ENCODE assay signal across 14 mouse cellular contexts in the genomic region with DNA sequence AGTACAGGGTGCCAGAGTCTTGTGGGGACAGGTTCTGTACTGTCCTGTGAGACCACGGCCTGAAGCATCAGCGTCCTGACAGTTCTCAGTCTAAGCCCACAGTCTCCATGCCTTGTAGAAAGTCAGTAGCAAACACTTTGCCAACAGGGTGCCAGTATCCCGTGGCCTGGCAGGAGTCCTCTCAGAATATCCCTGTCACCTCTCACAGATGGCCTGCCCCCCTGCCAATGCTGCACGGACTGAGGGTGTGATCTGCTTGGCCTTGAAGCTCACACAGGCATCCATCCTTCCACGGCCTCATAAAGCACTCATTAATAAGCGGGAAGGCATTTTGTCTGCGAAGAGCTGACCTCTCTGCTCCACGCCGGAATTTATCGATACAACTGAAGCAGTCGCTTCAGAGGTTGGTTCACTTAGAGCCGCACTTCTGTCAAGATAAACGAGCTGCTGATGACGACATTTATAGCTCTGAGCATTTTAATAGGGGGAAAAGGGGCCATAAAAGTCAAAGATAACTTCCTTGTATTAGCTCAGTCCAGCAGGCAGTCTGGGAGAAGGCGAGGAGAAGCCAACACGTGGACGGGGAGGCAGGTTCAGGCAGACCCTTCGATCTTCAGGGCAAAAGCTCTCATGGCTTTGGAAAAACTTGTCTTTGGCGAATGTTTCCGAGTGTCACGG. TPM values are rescaled to one million over a fixed set of nuclear protein-coding genes. Genes with fewer than 3 reads are reported as not detected.
A peak's percentile ranks its signal among the peaks of the same experiment; 100 is the strongest.
DNase-seq lines count a peak whose midpoint lies in the region; ATAC-seq lines count a peak whose summit lies in the region.
"Had no signal": no experiment of that assay in that cellular context is flagged by ENCODE, and none has a peak within 500 bp of the region (broad histone marks: within the 10 kb centered on the region; RNA-seq: fewer than 3 reads in every experiment).

No protein-coding gene starts in this region.

- ATAC-seq in forebrain, embryonic 12.5 days (ENCODE audit: low FRiP score) = no peak
- no peak for ATAC-seq in forebrain, embryonic 16.5 days
- peak; percentile 41; the same call in 1 of the 2 replicates for ATAC-seq in limb, embryonic 13.5 days (ENCODE audit: low FRiP score, low read depth)
- no peak for ATAC-seq in liver, embryonic 12.5 days
- ATAC-seq: midbrain, embryonic 15.5 days had no signal

- H3K9me3 ChIP-seq in forebrain, embryonic 12.5 days = peaks cover 3% of the 10 kb centered on the region; the same call in 1 of the 2 replicates
- no peaks in the 10 kb centered on the region for H3K9me3 ChIP-seq in forebrain, embryonic 16.5 days (ENCODE audit: control insufficient read depth, low read length)
- no peaks in the 10 kb centered on the region for H3K9me3 ChIP-seq in limb, embryonic 13.5 days
- H3K9me3 ChIP-seq in liver, embryonic 12.5 days (replicated peaks) = no peaks in the 10 kb centered on the region
- H3K9me3 ChIP-seq: midbrain, embryonic 15.5 days had no signal

- H3K27ac ChIP-seq in forebrain, embryonic 12.5 days = 0 out of 2 replicates have a peak overlapping the region, but pooled peaks have one; percentile 32
- H3K27ac ChIP-seq in forebrain, embryonic 16.5 days (ENCODE audit: low read length) = no peak overlapping the region
- no peak overlapping the region for H3K27ac ChIP-seq in limb, embryonic 13.5 days
- no peak overlapping the region for H3K27ac ChIP-seq in liver, embryonic 12.5 days
- H3K27ac ChIP-seq: midbrain, embryonic 15.5 days; stomach, postnatal 0 days had no signal

- peak; percentile 51 to 60 for DNase-seq in cerebellum, adult 18-20 months
- DNase-seq in forelimb bud, embryonic 11.5 days (ENCODE audit: low read depth, low spot score) = peak; percentile 76
- DNase-seq in layer of hippocampus, adult 8-10 months (ENCODE audit: low spot score in 2 of 2) = no peak
- no peak for DNase-seq in kidney, adult 8-10 months
- DNase-seq: kidney, adult 18-20 months; lung, adult 18-20 months; lung, postnatal 4 days; spleen, adult 18-20 months had no signal

- H3K4me2 ChIP-seq in forebrain, embryonic 12.5 days = no peak overlapping the region
- H3K4me2 ChIP-seq in forebrain, embryonic 16.5 days (ENCODE audit: low read length) = no peak overlapping the region
- peak overlapping the region; percentile 14; the same call in 1 of the 2 replicates for H3K4me2 ChIP-seq in limb, embryonic 13.5 days (replicated peaks)
- H3K4me2 ChIP-seq in liver, embryonic 12.5 days = no peak overlapping the region
- H3K4me2 ChIP-seq: midbrain, embryonic 15.5 days had no signal

- H3K4me3 ChIP-seq in forebrain, embryonic 12.5 days (replicated peaks) = no peak overlapping the region
- no peak overlapping the region for H3K4me3 ChIP-seq in forebrain, embryonic 16.5 days (replicated peaks; ENCODE audit: low read length)
- no peak overlapping the region for H3K4me3 ChIP-seq in limb, embryonic 13.5 days
- no peak overlapping the region for H3K4me3 ChIP-seq in liver, embryonic 12.5 days
- H3K4me3 ChIP-seq: midbrain, embryonic 15.5 days had no signal

- H3K27me3 ChIP-seq in forebrain, embryonic 12.5 days = no peaks in the 10 kb centered on the region
- no peaks in the 10 kb centered on the region for H3K27me3 ChIP-seq in forebrain, embryonic 16.5 days (replicated peaks; ENCODE audit: control insufficient read depth, insufficient read depth, low read length)
- peaks cover 4% of the 10 kb centered on the region; the same call in 1 of the 2 replicates for H3K27me3 ChIP-seq in limb, embryonic 13.5 days
- H3K27me3 ChIP-seq in liver, embryonic 12.5 days (replicated peaks) = no peaks in the 10 kb centered on the region
- H3K27me3 ChIP-seq: midbrain, embryonic 15.5 days had no signal

- WGBS in forebrain, embryonic 12.5 days = 83% methylated on average over 21 of the region's 21 CpGs
- 73% methylated on average over 21 of the region's 21 CpGs for WGBS in forebrain, embryonic 16.5 days
- 12% methylated on average over 21 of the region's 21 CpGs for WGBS in limb, embryonic 13.5 days
- WGBS in liver, embryonic 12.5 days (ENCODE audit: insufficient replicate concordance) = 62% methylated on average over 21 of the region's 21 CpGs

- peaks cover 40% of the 10 kb centered on the region for H3K36me3 ChIP-seq in forebrain, embryonic 12.5 days (replicated peaks)
- peaks cover 11% of the 10 kb centered on the region for H3K36me3 ChIP-seq in forebrain, embryonic 16.5 days (ENCODE audit: control insufficient read depth, insufficient read depth)
- peaks cover 5% of the 10 kb centered on the region for H3K36me3 ChIP-seq in limb, embryonic 13.5 days
- H3K36me3 ChIP-seq in liver, embryonic 12.5 days = no peaks in the 10 kb centered on the region
- H3K36me3 ChIP-seq: midbrain, embryonic 15.5 days had no signal

- peaks cover 32% of the 10 kb centered on the region for H3K4me1 ChIP-seq in forebrain, embryonic 12.5 days
- H3K4me1 ChIP-seq in forebrain, embryonic 16.5 days (replicated peaks; ENCODE audit: control insufficient read depth, insufficient read depth, low read length) = peaks cover 34% of the 10 kb centered on the region
- H3K4me1 ChIP-seq in limb, embryonic 13.5 days = peaks cover 17% of the 10 kb centered on the region
- H3K4me1 ChIP-seq in liver, embryonic 12.5 days = no peaks in the 10 kb centered on the region

- no peak overlapping the region for H3K9ac ChIP-seq in forebrain, embryonic 12.5 days
- no peak overlapping the region for H3K9ac ChIP-seq in forebrain, embryonic 16.5 days (replicated peaks; ENCODE audit: low read depth, low read length)
- H3K9ac ChIP-seq in limb, embryonic 13.5 days = peak overlapping the region; percentile 36; the same call in 1 of the 2 replicates
- no peak overlapping the region for H3K9ac ChIP-seq in liver, embryonic 12.5 days
- H3K9ac ChIP-seq: midbrain, embryonic 15.5 days had no signal

RNA-seq across cellular contexts. Expression of gene Phf21b, which starts 46.4 kb away (rescaled TPM):
- polyA plus RNA-seq in forebrain, embryonic 12.5 days (2016; fragmentation: Nextera tagmentation; extraction: Ambion mirVana) = 17.6 and 24.4 TPM in 2 replicates
- polyA plus RNA-seq in forebrain, embryonic 16.5 days (2015; fragmentation: Nextera tagmentation; extraction: Ambion mirVana) = 9.7 and 10.2 TPM in 2 replicates
- 0.48 and 0.73 TPM in 2 replicates for polyA plus RNA-seq in limb, embryonic 13.5 days (2015; fragmentation: Nextera tagmentation; extraction: Ambion mirVana)
- 10 to 100 TPM in 2 of 4 experiments, 1 to 10 TPM in 2; 6.6 to 12.2 (median 9.3) TPM for total RNA-seq in layer of hippocampus, adult 8-10 months (2022)
- 0.04 and 0.06 TPM in 2 replicates for polyA plus RNA-seq in liver, embryonic 12.5 days (2016; fragmentation: Nextera tagmentation; extraction: Ambion mirVana)

Comparison
In these comparisons a context has a peak if more than half of its experiments do, and no peak if none do; other contexts are left out.
1. DNase-seq: peak in cerebellum, adult 18-20 months (2 of 2) and forelimb bud, embryonic 11.5 days (single experiment); none in layer of hippocampus, adult 8-10 months (0 of 2) and kidney, adult 8-10 months (0 of 2).